Mouse (Mus musculus) layer of hippocampus, adult 9-11 months (tissue): ENCODE measurements around the gene Hmga2.
"Not testable (repeated sequence)": the region's sequence is repeated elsewhere in the genome, so short reads cannot be mapped to it uniquely, and the experiment has no call there.

ENCODE experiments used
- DNase-seq: peaks from one replicate; pipeline ENCODE4 v3.0.0; 2022

Gene Hmga2

GRCm38 (mm10) chr10:120390912-120391835 lies 85.1 kb downstream of the Hmga2 start:
- no peak for DNase-seq

- DNase-seq = no peak
Observed at GRCm38 (mm10) chr10:120389707-120390106, 86.6 kb downstream of the Hmga2 start.

- no peak for DNase-seq
Observed at GRCm38 (mm10) chr10:120388966-120389365, 87.3 kb downstream of the Hmga2 start.

- no peak for DNase-seq
Observed at GRCm38 (mm10) chr10:120388400-120388871, 87.8 kb downstream of the Hmga2 start.

GRCm38 (mm10) chr10:120387105-120387504 lies 89.2 kb downstream of the Hmga2 start:
- DNase-seq = no peak

- no peak for DNase-seq
Observed at GRCm38 (mm10) chr10:120384797-120385600, 91.3 kb downstream of the Hmga2 start.

- DNase-seq = no peak
Observed at GRCm38 (mm10) chr10:120384040-120384439, 92.2 kb downstream of the Hmga2 start.

GRCm38 (mm10) chr10:120377795-120378194 lies 98.5 kb downstream of the Hmga2 start:
- DNase-seq = no peak

GRCm38 (mm10) chr10:120377327-120377752 lies 98.9 kb downstream of the Hmga2 start:
- DNase-seq = peak; percentile 84

GRCm38 (mm10) chr10:120375438-120375837 lies 100.8 kb downstream of the Hmga2 start:
- DNase-seq = no peak

- DNase-seq = no peak
Observed at GRCm38 (mm10) chr10:120371215-120371614, 105.1 kb downstream of the Hmga2 start.

GRCm38 (mm10) chr10:120369187-120369805 lies 107.0 kb downstream of the Hmga2 start:
- no peak for DNase-seq

- DNase-seq = not testable (repeated sequence)
Observed at GRCm38 (mm10) chr10:120366173-120366592, 110.1 kb downstream of the Hmga2 start.

- DNase-seq = no peak
Observed at GRCm38 (mm10) chr10:120365380-120366172, 110.7 kb downstream of the Hmga2 start.

- no peak for DNase-seq
Observed at GRCm38 (mm10) chr10:120363983-120364582, 112.2 kb downstream of the Hmga2 start.

GRCm38 (mm10) chr10:120363298-120363982 lies 112.8 kb downstream of the Hmga2 start:
- not testable (repeated sequence) for DNase-seq

- no peak for DNase-seq
Observed at GRCm38 (mm10) chr10:120354523-120355030, 121.7 kb downstream of the Hmga2 start.

- no peak for DNase-seq
Observed at GRCm38 (mm10) chr10:120345325-120345724, 130.9 kb downstream of the Hmga2 start.

GRCm38 (mm10) chr10:120344558-120345318 lies 131.5 kb downstream of the Hmga2 start:
- DNase-seq = no peak

GRCm38 (mm10) chr10:120339906-120340305 lies 136.4 kb downstream of the Hmga2 start:
- DNase-seq = not testable (repeated sequence)
